Mouse (Mus musculus) kidney, adult 11 months (tissue): ENCODE data around the gene Mapre1.

ENCODE experiments used
- DNase-seq: peaks from one replicate; pipeline ENCODE4 v3.0.0; 2022

Gene Mapre1

GRCm38 (mm10) chr2:153778638-153779362, 37.7 kb downstream of the Mapre1 start:
- DNase-seq, result peak; percentile 55

- no peak for DNase-seq
Observed at GRCm38 (mm10) chr2:153779394-153779981, 38.4 kb downstream of the Mapre1 start, which contains the start of gene Efcab8. TSS of gene Efcab8 (plus strand) at chr2:153779931.

- DNase-seq, result no peak
Observed at GRCm38 (mm10) chr2:153781181-153781580, 40.1 kb downstream of the Mapre1 start.

- no peak for DNase-seq
Observed at GRCm38 (mm10) chr2:153784668-153785067, 43.6 kb downstream of the Mapre1 start.

GRCm38 (mm10) chr2:153793366-153793765, 52.3 kb downstream of the Mapre1 start:
- DNase-seq, result no peak

- no peak for DNase-seq
Observed at GRCm38 (mm10) chr2:153795090-153795489, 54.0 kb downstream of the Mapre1 start.

GRCm38 (mm10) chr2:153807464-153807863, 66.4 kb downstream of the Mapre1 start:
- peak; percentile 15 for DNase-seq

GRCm38 (mm10) chr2:153808146-153808545, 67.1 kb downstream of the Mapre1 start:
- DNase-seq, result no peak

- DNase-seq, result no peak
Observed at GRCm38 (mm10) chr2:153808841-153809240, 67.8 kb downstream of the Mapre1 start.

- no peak for DNase-seq
Observed at GRCm38 (mm10) chr2:153809921-153810320, 68.8 kb downstream of the Mapre1 start.

- no peak for DNase-seq
Observed at GRCm38 (mm10) chr2:153822005-153822543, 81.0 kb downstream of the Mapre1 start.
